Mouse (Mus musculus): ENCODE results near the gene Lin37. TPM values are rescaled to one million over a fixed set of nuclear protein-coding genes. Genes with fewer than 3 reads are reported as not detected.
A peak's percentile ranks its signal among the peaks of the same experiment; 100 is the strongest.

Gene Lin37
- polyA plus RNA-seq, 1 experiment: 33.8 TPM

GRCm38 (mm10) chr7:30552102-30553020, 7.3 kb downstream of the Lin37 start, which contains the start of the genes Hspb6 and Proser3:
Gene Hspb6 (plus strand): TSS chr7:30552178.
Gene Proser3 (minus strand): TSS chr7:30552299.
- Histone ChIP-seq H3K27ac (ENCODE audit: insufficient read depth, low read depth, low read length) (peak within 1 kb of the TSS; percentile 99), H3K4me3 (ENCODE audit: insufficient read depth, low read depth, low read length) (peak within 1 kb of the TSS; percentile 98), H3K4me1 (ENCODE audit: control insufficient read depth, insufficient read depth, low read length) (no peaks in the 10 kb centered on the region; the same call in 1 of the 2 replicates), H3K27me3 (replicated peaks; ENCODE audit: control insufficient read depth, insufficient read depth, low read length) (no peaks in the 10 kb centered on the region), H3K36me3 (ENCODE audit: control insufficient read depth, insufficient read depth, low read length) (no peaks in the 10 kb centered on the region)
- TF ChIP-seq CTCF (conservative IDR thresholded peaks at IDR 0.05; ENCODE audit: insufficient read depth, insufficient read length, low read depth, low read length) (no peak), POLR2A (IDR thresholded peaks at IDR 0.05; ENCODE audit: low read depth, low read length) (peak; percentile 47)
- WGBS: under 1% methylated on average over 44 of the region's 44 CpGs
- DNase-seq: peak; percentile 100

- H3K27ac ChIP-seq (ENCODE audit: insufficient read depth, low read depth, low read length): peak overlapping the region; percentile 99
- TF ChIP-seq POLR2A (IDR thresholded peaks at IDR 0.05; ENCODE audit: low read depth, low read length) (no peak), CTCF (conservative IDR thresholded peaks at IDR 0.05; ENCODE audit: insufficient read depth, insufficient read length, low read depth, low read length) (peak; percentile 25; the same call in 1 of the 2 replicates)
- H3K4me1 ChIP-seq (ENCODE audit: control insufficient read depth, insufficient read depth, low read length): no peaks in the 10 kb centered on the region; the same call in 1 of the 2 replicates
- WGBS: 2% methylated on average over 10 of the region's 10 CpGs
- H3K27me3 ChIP-seq (replicated peaks; ENCODE audit: control insufficient read depth, insufficient read depth, low read length): no peaks in the 10 kb centered on the region
- H3K4me3 ChIP-seq (ENCODE audit: insufficient read depth, low read depth, low read length): peak overlapping the region; percentile 98
- H3K36me3 ChIP-seq (ENCODE audit: control insufficient read depth, insufficient read depth, low read length): no peaks in the 10 kb centered on the region
- no peak for DNase-seq
Measured at GRCm38 (mm10) chr7:30551445-30552101, 8.1 kb downstream of the Lin37 start.

- no peaks in the 10 kb centered on the region; the same call in 1 of the 2 replicates for H3K4me1 ChIP-seq (ENCODE audit: control insufficient read depth, insufficient read depth, low read length)
- H3K27me3 ChIP-seq (replicated peaks; ENCODE audit: control insufficient read depth, insufficient read depth, low read length): no peaks in the 10 kb centered on the region
- no peak for TF ChIP-seq CTCF (conservative IDR thresholded peaks at IDR 0.05; ENCODE audit: insufficient read depth, insufficient read length, low read depth, low read length)
- no peak for TF ChIP-seq POLR2A (IDR thresholded peaks at IDR 0.05; ENCODE audit: low read depth, low read length)
- H3K27ac ChIP-seq (ENCODE audit: insufficient read depth, low read depth, low read length): no peak overlapping the region
- DNase-seq: no peak
- 96% methylated on average over 1 of the region's 1 CpGs for WGBS
- H3K36me3 ChIP-seq (ENCODE audit: control insufficient read depth, insufficient read depth, low read length): no peaks in the 10 kb centered on the region
- H3K4me3 ChIP-seq (ENCODE audit: insufficient read depth, low read depth, low read length): no peak overlapping the region
Measured at GRCm38 (mm10) chr7:30550603-30551002, 9.0 kb downstream of the Lin37 start.

- 82% methylated on average over 2 of the region's 2 CpGs for whole genome bisulfite sequencing
- no peak for TF ChIP-seq CTCF (conservative IDR thresholded peaks at IDR 0.05; ENCODE audit: insufficient read depth, insufficient read length, low read depth, low read length)
- no peak for TF ChIP-seq POLR2A (IDR thresholded peaks at IDR 0.05; ENCODE audit: low read depth, low read length)
- no peak for DNase-seq
- no peak overlapping the region for H3K27ac ChIP-seq (ENCODE audit: insufficient read depth, low read depth, low read length)
- H3K27me3 ChIP-seq (replicated peaks; ENCODE audit: control insufficient read depth, insufficient read depth, low read length): no peaks in the 10 kb centered on the region
- H3K36me3 ChIP-seq (ENCODE audit: control insufficient read depth, insufficient read depth, low read length): no peaks in the 10 kb centered on the region
- no peaks in the 10 kb centered on the region; the same call in 1 of the 2 replicates for H3K4me1 ChIP-seq (ENCODE audit: control insufficient read depth, insufficient read depth, low read length)
- no peak overlapping the region for H3K4me3 ChIP-seq (ENCODE audit: insufficient read depth, low read depth, low read length)
Measured at GRCm38 (mm10) chr7:30549880-30550279, 9.8 kb downstream of the Lin37 start.

- Histone ChIP-seq H3K36me3 (ENCODE audit: control insufficient read depth, insufficient read depth, low read length) (no peaks in the 10 kb centered on the region), H3K4me3 (ENCODE audit: insufficient read depth, low read depth, low read length) (no peak overlapping the region), H3K27ac (ENCODE audit: insufficient read depth, low read depth, low read length) (no peak overlapping the region), H3K4me1 (ENCODE audit: control insufficient read depth, insufficient read depth, low read length) (no peaks in the 10 kb centered on the region), H3K27me3 (replicated peaks; ENCODE audit: control insufficient read depth, insufficient read depth, low read length) (no peaks in the 10 kb centered on the region)
- DNase-seq: no peak
- TF ChIP-seq POLR2A (IDR thresholded peaks at IDR 0.05; ENCODE audit: low read depth, low read length) (no peak), CTCF (conservative IDR thresholded peaks at IDR 0.05; ENCODE audit: insufficient read depth, insufficient read length, low read depth, low read length) (no peak)
- 96% methylated on average over 2 of the region's 2 CpGs for WGBS
Measured at GRCm38 (mm10) chr7:30544327-30544726, 15.3 kb downstream of the Lin37 start.

- no peaks in the 10 kb centered on the region for H3K36me3 ChIP-seq (ENCODE audit: control insufficient read depth, insufficient read depth, low read length)
- DNase-seq: no peak
- H3K27me3 ChIP-seq (replicated peaks; ENCODE audit: control insufficient read depth, insufficient read depth, low read length): no peaks in the 10 kb centered on the region
- H3K27ac ChIP-seq (ENCODE audit: insufficient read depth, low read depth, low read length): no peak overlapping the region
- 93% methylated on average over 7 of the region's 7 CpGs for WGBS
- TF ChIP-seq CTCF (conservative IDR thresholded peaks at IDR 0.05; ENCODE audit: insufficient read depth, insufficient read length, low read depth, low read length): no peak
- H3K4me1 ChIP-seq (ENCODE audit: control insufficient read depth, insufficient read depth, low read length): no peaks in the 10 kb centered on the region
- no peak overlapping the region for H3K4me3 ChIP-seq (ENCODE audit: insufficient read depth, low read depth, low read length)
Measured at GRCm38 (mm10) chr7:30540572-30540971, 19.1 kb downstream of the Lin37 start.
